Mouse (Mus musculus) neural tube, embryonic 14.5 days (tissue): ENCODE results near the gene Rce1. TPM values are rescaled to one million over a fixed set of nuclear protein-coding genes. Genes with fewer than 3 reads are reported as not detected.

Source experiments
- ATAC-seq: fragments of 200-750 bp; cut with Nextera tagmentation; 2 replicates; pipeline ENCODE4 v1.8.0; 2017; ENCODE audit warnings: low read depth, mild to moderate bottlenecking, moderate TSS enrichment, moderate library complexity
- H3K27ac ChIP-seq: fragments of 300-500 bp; sonication (generic); 2 replicates; pipeline ENCODE4 v1.5.1; 2014; ENCODE audit warnings: low read depth, mild to moderate bottlenecking, control low read depth, low read length, moderate library complexity, mixed read lengths
- H3K27me3 ChIP-seq: fragments of 300-500 bp; sonication (generic); 2 replicates; pipeline ENCODE4 v1.6.1; 2014; ENCODE audit warnings: low read length; ENCODE audit not compliant: control insufficient read depth, insufficient read depth
- H3K36me3 ChIP-seq: fragments of 300-500 bp; sonication (generic); 2 replicates; pipeline ENCODE4 v1.6.1; 2014; ENCODE audit warnings: low read length, mixed read lengths; ENCODE audit not compliant: control insufficient read depth, insufficient read depth
- H3K4me1 ChIP-seq: fragments of 300-500 bp; sonication (generic); 2 replicates; pipeline ENCODE4 v1.6.1; 2014; ENCODE audit warnings: low read length; ENCODE audit not compliant: control insufficient read depth, insufficient read depth
- H3K4me2 ChIP-seq: fragments of 300-500 bp; sonication (generic); 2 replicates; pipeline ENCODE4 v1.6.1; 2014; ENCODE audit warnings: mild to moderate bottlenecking, low read depth, low read length, control low read depth
- H3K4me3 ChIP-seq: fragments of 300-500 bp; sonication (generic); 2 replicates; pipeline ENCODE4 v1.5.1; 2014; ENCODE audit warnings: low read depth, low read length, control low read depth, mixed read lengths
- H3K9ac ChIP-seq: fragments of 300-500 bp; sonication (generic); replicated peaks from 2 replicates; pipeline ENCODE4 v1.6.1; 2014; ENCODE audit warnings: low read depth, mild to moderate bottlenecking, control low read depth, low read length, mixed read lengths
- H3K9me3 ChIP-seq: fragments of 300-500 bp; sonication (generic); 2 replicates; pipeline ENCODE4 v1.6.1; 2016; ENCODE audit warnings: low read length; ENCODE audit not compliant: control insufficient read depth
- WGBS: fragments of 180-500 bp; shearing (Covaris S2); extraction: QIAGEN DNeasy Blood & Tissue Kit; methylation state at CpG from one replicate; pipeline ENCODE4 v1.1.7; 2014; 5-methylcytosine and 5-hydroxymethylcytosine counted together
- polyA plus RNA-seq: library from polyadenylated mRNA; unstranded; fragments of >200 nt; fragmentation: Nextera tagmentation; extraction: Ambion mirVana; gene quantifications from 2 replicates; pipeline ENCODE4 v1.2.1, GENCODE M21; 2014

Rce1 gene
- polyA plus RNA-seq, 1 experiment from 2014 or later, result 45.2 TPM

- WGBS, result 2% methylated on average over 35 of the region's 35 CpGs
- H3K4me3 ChIP-seq, result peak overlapping the region; percentile 84
- peak; percentile 61 for ATAC-seq
- H3K9ac ChIP-seq, result peak overlapping the region; percentile 84
- H3K4me1 ChIP-seq, result peaks cover 15% of the 10 kb centered on the region; the same call in 1 of the 2 replicates
- peak overlapping the region; percentile 83 for H3K4me2 ChIP-seq
- H3K27ac ChIP-seq, result peak overlapping the region; percentile 85
- no peaks in the 10 kb centered on the region for H3K27me3 ChIP-seq
- peaks cover 8% of the 10 kb centered on the region; the same call in 1 of the 2 replicates for H3K36me3 ChIP-seq
- no peaks in the 10 kb centered on the region for H3K9me3 ChIP-seq
Observed at GRCm38 (mm10) chr19:4625829-4626535, 541 bp upstream of the Rce1 start.

- Histone ChIP-seq H3K27me3 (no peaks in the 10 kb centered on the region), H3K9me3 (no peaks in the 10 kb centered on the region), H3K4me1 (peaks cover 15% of the 10 kb centered on the region; the same call in 1 of the 2 replicates), H3K36me3 (peaks cover 8% of the 10 kb centered on the region; the same call in 1 of the 2 replicates), H3K9ac (peak overlapping the region; percentile 84), H3K4me3 (peak overlapping the region; percentile 84), H3K27ac (peak overlapping the region; percentile 85), H3K4me2 (peak overlapping the region; percentile 83)
- no peak; the same call in 1 of the 2 replicates for ATAC-seq
- 35% methylated on average over 4 of the region's 4 CpGs for WGBS
Observed at GRCm38 (mm10) chr19:4624406-4625178, 849 bp downstream of the Rce1 start.

DNA sequence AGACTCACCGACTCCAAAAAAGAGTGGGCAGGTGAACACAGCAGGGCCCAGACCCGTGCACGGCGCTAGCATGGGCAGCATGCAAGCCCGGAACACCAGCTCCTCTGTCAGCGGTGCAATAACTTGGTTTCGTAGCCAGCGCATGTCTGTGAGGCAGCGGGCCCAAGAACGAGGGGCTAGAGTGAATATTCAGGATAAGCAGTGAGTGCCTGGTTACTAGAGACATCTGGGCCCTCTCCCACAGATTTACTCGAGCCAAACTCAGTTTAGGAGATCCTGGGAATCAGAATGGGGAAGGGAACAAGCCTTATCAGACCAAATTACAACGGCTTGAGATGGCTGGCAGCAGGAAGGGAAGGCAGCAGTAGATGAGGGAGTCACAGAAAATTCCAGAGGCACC, 1.4 kb downstream of the Rce1 start:
- peaks cover 14% of the 10 kb centered on the region; the same call in 1 of the 2 replicates for H3K4me1 ChIP-seq
- no peak overlapping the region for H3K9ac ChIP-seq
- no peaks in the 10 kb centered on the region for H3K27me3 ChIP-seq
- no peak overlapping the region for H3K4me2 ChIP-seq
- no peak overlapping the region for H3K27ac ChIP-seq
- ATAC-seq, result no peak
- 0 out of 2 replicates have a peak overlapping the region, but pooled peaks have one; percentile 84 for H3K4me3 ChIP-seq
- H3K36me3 ChIP-seq, result peaks cover 8% of the 10 kb centered on the region; the same call in 1 of the 2 replicates
- H3K9me3 ChIP-seq, result no peaks in the 10 kb centered on the region
- WGBS, result 94% methylated on average over 12 of the region's 12 CpGs

DNA sequence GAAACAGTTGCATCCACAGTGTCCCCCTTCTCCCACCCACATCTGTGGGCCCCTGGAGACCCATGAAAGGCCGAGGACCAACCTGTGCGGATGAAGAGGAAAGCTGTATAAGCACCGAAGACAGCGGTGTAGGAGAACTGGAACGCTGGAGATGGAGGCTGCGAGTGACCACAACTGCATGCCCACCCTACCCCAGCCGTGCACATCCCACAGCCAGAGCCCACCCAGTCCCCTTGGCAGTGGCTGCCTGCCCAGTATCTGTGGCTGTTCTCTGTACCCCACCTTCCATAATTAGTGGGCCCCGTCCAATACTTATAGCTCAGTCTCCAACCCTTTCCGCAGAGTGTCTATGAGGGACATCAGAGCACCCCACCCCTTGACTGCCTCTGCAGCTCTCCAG, 2.0 kb downstream of the Rce1 start:
- Histone ChIP-seq H3K27ac (no peak overlapping the region), H3K27me3 (no peaks in the 10 kb centered on the region), H3K9me3 (no peaks in the 10 kb centered on the region), H3K4me3 (no peak overlapping the region), H3K4me1 (peaks cover 12% of the 10 kb centered on the region; the same call in 1 of the 2 replicates), H3K36me3 (peaks cover 8% of the 10 kb centered on the region; the same call in 1 of the 2 replicates), H3K4me2 (no peak overlapping the region), H3K9ac (no peak overlapping the region)
- 92% methylated on average over 9 of the region's 9 CpGs for WGBS
- no peak for ATAC-seq

DNA sequence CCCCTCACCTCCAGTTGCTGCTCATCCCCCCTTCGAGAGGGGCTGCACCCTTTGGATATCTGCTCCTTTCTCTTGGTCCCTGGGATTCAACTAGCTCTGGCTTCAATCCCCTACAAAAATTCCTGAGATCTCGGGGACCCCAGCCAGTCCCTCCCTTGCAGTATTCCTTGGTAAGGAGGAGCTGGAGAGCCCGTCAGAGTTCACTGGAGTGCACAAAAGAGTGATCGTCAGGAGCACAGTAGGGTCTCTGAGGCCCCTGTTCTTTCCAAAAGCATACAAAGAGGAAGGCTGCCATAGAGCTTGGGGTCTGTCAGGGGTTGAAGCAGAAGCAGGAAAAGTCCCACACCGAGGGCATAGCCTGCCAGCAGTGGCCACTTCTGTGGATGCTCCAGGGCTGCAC, 2.7 kb downstream of the Rce1 start:
- no peak overlapping the region for H3K9ac ChIP-seq
- no peak for ATAC-seq
- no peaks in the 10 kb centered on the region for H3K9me3 ChIP-seq
- H3K4me1 ChIP-seq, result peaks cover 12% of the 10 kb centered on the region; the same call in 1 of the 2 replicates
- no peak overlapping the region for H3K4me3 ChIP-seq
- H3K4me2 ChIP-seq, result no peak overlapping the region
- no peak overlapping the region for H3K27ac ChIP-seq
- H3K36me3 ChIP-seq, result peaks cover 8% of the 10 kb centered on the region; the same call in 1 of the 2 replicates
- no peaks in the 10 kb centered on the region for H3K27me3 ChIP-seq
- WGBS, result 75% methylated on average over 5 of the region's 5 CpGs

DNA sequence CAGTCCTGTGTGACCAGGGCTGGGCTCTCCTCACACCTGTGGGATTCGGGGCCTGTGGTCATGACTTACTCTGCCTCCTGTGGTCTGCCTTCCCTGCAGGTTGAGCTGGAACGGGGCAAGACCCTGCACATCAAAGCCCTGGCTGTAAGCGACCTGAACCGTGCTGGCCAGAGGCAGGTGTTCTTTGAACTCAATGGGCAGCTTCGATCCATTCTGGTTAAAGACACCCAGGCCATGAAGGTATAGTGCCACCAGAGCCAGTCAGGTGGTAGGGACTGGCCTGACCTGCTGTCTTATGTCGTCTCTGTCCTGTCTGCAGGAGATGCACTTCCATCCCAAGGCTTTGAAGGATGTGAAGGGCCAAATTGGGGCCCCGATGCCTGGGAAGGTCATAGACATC, 4.7 kb downstream of the Rce1 start:
- Histone ChIP-seq H3K9ac (no peak overlapping the region), H3K4me2 (no peak overlapping the region), H3K27ac (no peak overlapping the region), H3K4me3 (no peak overlapping the region), H3K4me1 (peaks cover 8% of the 10 kb centered on the region; the same call in 1 of the 2 replicates), H3K27me3 (no peaks in the 10 kb centered on the region), H3K9me3 (no peaks in the 10 kb centered on the region), H3K36me3 (peaks cover 8% of the 10 kb centered on the region; the same call in 1 of the 2 replicates)
- whole genome bisulfite sequencing, result 89% methylated on average over 7 of the region's 7 CpGs
- no peak for ATAC-seq

DNA sequence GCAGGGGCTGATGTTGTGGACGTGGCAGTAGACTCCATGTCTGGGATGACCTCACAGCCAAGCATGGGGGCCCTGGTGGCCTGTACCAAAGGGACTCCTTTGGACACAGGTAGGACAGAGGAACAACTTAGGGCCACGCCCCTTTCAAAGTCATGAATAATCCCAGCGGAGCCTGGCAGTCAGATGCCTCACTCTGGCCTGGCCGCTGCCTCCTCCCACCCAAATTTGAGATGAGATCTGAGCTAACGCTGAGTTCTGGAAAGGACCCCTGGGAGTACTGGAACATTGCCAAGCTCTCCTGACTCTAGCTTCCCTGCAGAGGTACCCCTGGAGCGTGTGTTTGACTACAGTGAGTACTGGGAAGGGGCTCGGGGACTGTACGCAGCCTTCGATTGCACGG, 6.0 kb downstream of the Rce1 start:
- no peak for ATAC-seq
- no peaks in the 10 kb centered on the region for H3K9me3 ChIP-seq
- H3K4me1 ChIP-seq, result peaks cover 6% of the 10 kb centered on the region; the same call in 1 of the 2 replicates
- H3K9ac ChIP-seq, result no peak overlapping the region
- WGBS, result 79% methylated on average over 10 of the region's 10 CpGs
- H3K27ac ChIP-seq, result no peak overlapping the region
- no peak overlapping the region for H3K4me3 ChIP-seq
- no peaks in the 10 kb centered on the region for H3K27me3 ChIP-seq
- peaks cover 8% of the 10 kb centered on the region; the same call in 1 of the 2 replicates for H3K36me3 ChIP-seq
- no peak overlapping the region for H3K4me2 ChIP-seq

DNA sequence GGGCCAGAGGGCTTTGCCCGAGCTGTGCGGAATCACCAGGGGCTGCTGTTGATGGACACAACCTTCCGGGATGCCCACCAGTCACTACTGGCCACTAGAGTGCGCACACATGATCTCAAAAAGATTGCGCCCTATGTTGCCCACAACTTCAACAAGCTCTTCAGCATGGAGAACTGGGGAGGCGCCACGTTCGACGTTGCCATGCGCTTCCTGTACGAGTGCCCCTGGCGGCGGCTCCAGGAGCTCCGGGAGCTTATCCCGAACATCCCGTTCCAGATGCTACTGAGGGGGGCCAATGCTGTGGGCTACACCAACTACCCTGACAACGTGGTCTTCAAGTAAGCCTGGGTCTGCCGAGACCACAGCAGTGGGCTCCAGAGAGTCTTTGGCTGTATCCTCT, 7.3 kb downstream of the Rce1 start:
- Histone ChIP-seq H3K27me3 (no peaks in the 10 kb centered on the region), H3K9me3 (no peaks in the 10 kb centered on the region), H3K4me3 (no peak overlapping the region), H3K27ac (no peak overlapping the region), H3K4me1 (peaks cover 17% of the 10 kb centered on the region), H3K9ac (no peak overlapping the region), H3K36me3 (peaks cover 14% of the 10 kb centered on the region), H3K4me2 (no peak overlapping the region)
- 32% methylated on average over 18 of the region's 18 CpGs for WGBS
- ATAC-seq, result no peak

GRCm38 (mm10) chr19:4616546-4616945, 8.9 kb downstream of the Rce1 start:
- Histone ChIP-seq H3K4me2 (no peak overlapping the region), H3K36me3 (peaks cover 25% of the 10 kb centered on the region), H3K9me3 (no peaks in the 10 kb centered on the region), H3K9ac (no peak overlapping the region), H3K27ac (peak overlapping the region; percentile 92; the same call in 1 of the 2 replicates), H3K27me3 (no peaks in the 10 kb centered on the region), H3K4me3 (no peak overlapping the region), H3K4me1 (peaks cover 24% of the 10 kb centered on the region)
- ATAC-seq, result no peak
- WGBS, result 41% methylated on average over 4 of the region's 4 CpGs
